Mouse (Mus musculus) neural tube, embryonic 13.5 days (tissue): Measurements from ENCODE around the gene Mfng. TPM values are rescaled to one million over a fixed set of nuclear protein-coding genes. Genes with fewer than 3 reads are reported as not detected.
A peak's percentile ranks its signal among the peaks of the same experiment; 100 is the strongest.

ENCODE experiments used
- ATAC-seq: fragments of 200-750 bp; cut with Nextera tagmentation; 2 replicates; pipeline ENCODE4 v1.8.0; 2017; ENCODE audit warnings: low read depth, mild to moderate bottlenecking, moderate TSS enrichment, moderate library complexity
- H3K27ac ChIP-seq: fragments of 300-500 bp; sonication (generic); replicated peaks from 2 replicates; pipeline ENCODE4 v1.5.1; 2015; ENCODE audit warnings: moderate library complexity, mild to moderate bottlenecking, inconsistent platforms
- H3K27me3 ChIP-seq: fragments of 300-500 bp; sonication (generic); 2 replicates; pipeline ENCODE4 v1.6.1; 2015; ENCODE audit warnings: mild to moderate bottlenecking, inconsistent platforms
- H3K36me3 ChIP-seq: fragments of 300-500 bp; sonication (generic); 2 replicates; pipeline ENCODE4 v1.6.1; 2015; ENCODE audit warnings: mild to moderate bottlenecking, inconsistent platforms
- H3K4me1 ChIP-seq: fragments of 300-500 bp; sonication (generic); replicated peaks from 2 replicates; pipeline ENCODE4 v1.6.1; 2015; ENCODE audit warnings: inconsistent platforms
- H3K4me2 ChIP-seq: fragments of 300-500 bp; sonication (generic); 2 replicates; pipeline ENCODE4 v1.6.1; 2015; ENCODE audit warnings: inconsistent platforms, mild to moderate bottlenecking, moderate library complexity
- H3K4me3 ChIP-seq: fragments of 300-500 bp; sonication (generic); 2 replicates; pipeline ENCODE4 v1.5.1; 2015; ENCODE audit warnings: mild to moderate bottlenecking, inconsistent platforms
- H3K9ac ChIP-seq: fragments of 300-500 bp; sonication (generic); 2 replicates; pipeline ENCODE4 v1.6.1; 2015; ENCODE audit warnings: moderate library complexity, mild to moderate bottlenecking, inconsistent platforms
- H3K9me3 ChIP-seq: fragments of 300-500 bp; sonication (generic); 2 replicates; pipeline ENCODE4 v1.6.1; 2016; ENCODE audit warnings: inconsistent platforms
- WGBS: fragments of 180-500 bp; shearing (Covaris S2); methylation state at CpG from one replicate; pipeline ENCODE4 v1.1.7; 2015; 5-methylcytosine and 5-hydroxymethylcytosine counted together
- polyA plus RNA-seq: library from polyadenylated mRNA; unstranded; fragments of >200 nt; fragmentation: Nextera tagmentation; extraction: Ambion mirVana; gene quantifications from 2 replicates; pipeline ENCODE4 v1.2.1, GENCODE M21; 2015

Mfng gene
- polyA plus RNA-seq, 1 experiment from 2014 or later: 34.2 TPM

DNA sequence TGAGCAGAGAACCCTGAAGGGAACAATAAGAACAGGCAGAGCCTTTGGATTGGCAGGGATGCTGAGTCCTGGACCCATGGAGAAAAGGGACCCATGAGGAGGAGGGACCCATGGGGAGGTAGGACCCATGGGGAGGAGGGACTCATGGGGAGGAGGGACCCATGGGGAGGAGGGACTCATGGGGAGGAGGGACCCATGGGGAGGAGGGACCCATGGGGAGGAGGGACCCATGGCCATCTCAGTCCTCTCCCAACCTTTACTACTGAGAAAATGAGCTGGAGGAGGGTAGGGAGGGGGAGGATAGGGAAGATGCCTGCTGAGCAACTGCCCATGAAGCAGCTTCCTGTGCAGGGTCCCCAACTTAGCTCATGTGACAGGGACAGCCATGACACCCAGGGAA lies 20.3 kb downstream of the Mfng start:
- ATAC-seq: no peak
- no peaks in the 10 kb centered on the region for H3K27me3 ChIP-seq
- no peak overlapping the region for H3K27ac ChIP-seq
- H3K4me2 ChIP-seq: no peak overlapping the region
- no peaks in the 10 kb centered on the region for H3K9me3 ChIP-seq
- H3K4me1 ChIP-seq: peaks cover 43% of the 10 kb centered on the region
- no peak overlapping the region for H3K9ac ChIP-seq
- H3K4me3 ChIP-seq: no peak overlapping the region
- no peaks in the 10 kb centered on the region for H3K36me3 ChIP-seq

- Histone ChIP-seq H3K9me3 (no peaks in the 10 kb centered on the region), H3K4me1 (peaks cover 43% of the 10 kb centered on the region), H3K36me3 (no peaks in the 10 kb centered on the region), H3K27me3 (no peaks in the 10 kb centered on the region), H3K27ac (peak overlapping the region; percentile 75), H3K9ac (no peak overlapping the region; the same call in 1 of the 2 replicates), H3K4me3 (no peak overlapping the region), H3K4me2 (no peak overlapping the region)
- 34% methylated on average over 6 of the region's 6 CpGs for WGBS
- peak; percentile 65 for ATAC-seq
These were observed 22.5 kb downstream of the Mfng start for GRCm38 (mm10) chr15:78750608-78751350.

GRCm38 (mm10) chr15:78749855-78750254 lies 23.4 kb downstream of the Mfng start:
- H3K27me3 ChIP-seq: no peaks in the 10 kb centered on the region
- no peak overlapping the region for H3K9ac ChIP-seq
- no peaks in the 10 kb centered on the region for H3K9me3 ChIP-seq
- no peak overlapping the region for H3K4me3 ChIP-seq
- H3K36me3 ChIP-seq: no peaks in the 10 kb centered on the region
- H3K27ac ChIP-seq: peak overlapping the region; percentile 75
- H3K4me1 ChIP-seq: peaks cover 37% of the 10 kb centered on the region
- no peak for ATAC-seq
- WGBS: 56% methylated on average over 5 of the region's 5 CpGs
- no peak overlapping the region for H3K4me2 ChIP-seq

- ATAC-seq: peak; percentile 40; the same call in 1 of the 2 replicates
- no peak overlapping the region for H3K9ac ChIP-seq
These were observed 29.1 kb downstream of the Mfng start for GRCm38 (mm10) chr15:78744206-78744605.

DNA sequence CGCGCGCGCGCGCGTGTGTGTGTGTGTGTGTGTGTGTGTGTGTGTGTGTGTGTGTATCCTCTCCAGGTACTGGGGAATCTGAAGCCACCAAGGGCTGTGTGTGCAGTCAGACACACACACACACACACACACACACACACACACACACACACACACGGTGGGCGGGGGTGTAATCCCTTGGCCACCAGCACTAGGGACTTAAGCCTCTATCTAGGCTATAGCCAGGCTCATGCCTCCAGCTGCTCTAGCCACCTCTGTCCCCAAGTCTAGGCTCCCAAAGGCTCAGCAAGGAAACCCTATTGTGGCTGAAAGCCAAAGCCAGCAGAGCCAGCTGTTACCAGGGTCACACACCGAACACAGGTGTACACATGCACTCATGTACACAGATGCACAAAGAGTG lies 30.4 kb downstream of the Mfng start:
- H3K4me2 ChIP-seq: no peak overlapping the region
- H3K9me3 ChIP-seq: no peaks in the 10 kb centered on the region
- peaks cover 15% of the 10 kb centered on the region for H3K4me1 ChIP-seq
- 69% methylated on average over 10 of the region's 10 CpGs for whole genome bisulfite sequencing
- no peak for ATAC-seq
- no peak overlapping the region for H3K4me3 ChIP-seq
- H3K36me3 ChIP-seq: no peaks in the 10 kb centered on the region
- H3K27me3 ChIP-seq: no peaks in the 10 kb centered on the region
- no peak overlapping the region for H3K9ac ChIP-seq
- H3K27ac ChIP-seq: peak overlapping the region; percentile 35; the same call in 1 of the 2 replicates

More at GRCm38 (mm10) chr15:78744206-78744605, 29.1 kb downstream of the Mfng start:
- Histone ChIP-seq H3K4me3 (no peak overlapping the region), H3K36me3 (no peaks in the 10 kb centered on the region), H3K4me2 (no peak overlapping the region), H3K27ac (no peak overlapping the region), H3K4me1 (peaks cover 15% of the 10 kb centered on the region), H3K9me3 (no peaks in the 10 kb centered on the region), H3K27me3 (no peaks in the 10 kb centered on the region)
- 4% methylated on average over 5 of the region's 5 CpGs for WGBS

DNA sequence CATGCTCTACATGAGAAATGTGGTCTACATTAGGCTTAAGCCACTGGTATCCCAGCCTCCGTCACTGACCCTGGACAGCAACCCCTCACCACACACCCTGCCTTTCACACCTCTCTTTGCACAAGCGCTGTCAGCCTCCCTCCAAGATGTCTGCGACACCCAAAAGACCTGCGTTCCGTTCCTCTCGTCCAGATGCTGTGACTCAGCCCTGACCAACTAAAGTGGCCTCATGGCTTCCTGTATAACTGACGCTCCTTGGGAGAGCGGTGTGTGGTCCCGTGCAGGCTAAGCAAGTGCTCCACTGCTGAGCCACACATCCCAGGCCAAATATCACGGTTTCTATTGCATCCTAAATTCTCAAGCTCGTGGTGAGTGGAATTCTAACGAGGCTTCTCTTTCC lies 32.6 kb downstream of the Mfng start:
- Histone ChIP-seq H3K27me3 (no peaks in the 10 kb centered on the region), H3K36me3 (no peaks in the 10 kb centered on the region), H3K27ac (no peak overlapping the region), H3K4me3 (no peak overlapping the region), H3K9ac (no peak overlapping the region), H3K9me3 (no peaks in the 10 kb centered on the region), H3K4me1 (peaks cover 36% of the 10 kb centered on the region), H3K4me2 (no peak overlapping the region)
- WGBS: 73% methylated on average over 12 of the region's 12 CpGs
- no peak for ATAC-seq

DNA sequence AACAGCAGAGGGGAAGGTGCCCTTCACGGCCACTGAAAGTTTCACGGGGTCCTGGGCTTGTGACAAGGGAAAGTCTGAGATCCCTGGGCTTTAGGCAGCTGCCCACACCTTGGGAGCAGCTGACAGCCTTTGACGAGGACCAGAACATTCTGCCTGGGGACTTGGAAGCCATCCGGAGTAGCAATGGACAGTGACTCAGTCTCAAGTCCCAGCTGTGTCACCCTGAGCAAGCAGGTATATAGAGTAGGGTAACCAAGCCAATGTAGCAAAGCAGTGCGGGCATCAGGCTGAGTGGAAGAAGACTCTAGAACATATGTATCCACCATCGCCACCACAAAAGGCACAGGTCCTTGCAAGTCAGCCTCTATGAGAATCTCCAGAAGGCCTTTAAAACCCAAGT lies 36.1 kb downstream of the Mfng start:
- Histone ChIP-seq H3K4me3 (no peak overlapping the region), H3K4me1 (peaks cover 39% of the 10 kb centered on the region), H3K9ac (no peak overlapping the region), H3K27ac (peak overlapping the region; percentile 95), H3K4me2 (no peak overlapping the region), H3K9me3 (no peaks in the 10 kb centered on the region), H3K27me3 (no peaks in the 10 kb centered on the region), H3K36me3 (no peaks in the 10 kb centered on the region)
- no peak for ATAC-seq
- WGBS: 55% methylated on average over 6 of the region's 6 CpGs

DNA sequence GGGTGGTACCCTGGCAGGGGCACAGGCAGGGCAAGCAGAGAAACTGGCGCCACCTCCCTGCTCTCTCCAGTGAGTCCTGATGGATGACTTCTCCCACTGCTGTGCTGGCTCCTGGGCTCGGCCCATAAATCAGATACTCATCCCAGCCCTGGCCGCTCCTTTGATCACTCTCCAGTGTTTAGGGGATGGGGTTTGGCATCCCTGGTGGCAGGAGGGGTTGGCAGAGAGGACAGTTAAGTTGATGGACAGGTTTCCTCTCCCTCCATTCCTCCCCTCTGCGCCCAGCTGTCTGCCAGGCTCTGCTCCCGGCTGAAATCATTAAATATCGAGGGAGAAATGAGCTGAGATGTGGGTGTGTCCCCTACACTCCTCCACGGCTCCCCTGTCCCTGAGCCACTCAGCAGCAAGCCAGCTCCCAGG lies 36.6 kb downstream of the Mfng start:
- Histone ChIP-seq H3K4me2 (no peak overlapping the region), H3K9me3 (no peaks in the 10 kb centered on the region), H3K36me3 (no peaks in the 10 kb centered on the region), H3K9ac (peak overlapping the region; percentile 46), H3K4me3 (no peak overlapping the region), H3K27me3 (no peaks in the 10 kb centered on the region), H3K27ac (peak overlapping the region; percentile 95), H3K4me1 (peaks cover 40% of the 10 kb centered on the region)
- peak; percentile 83 for ATAC-seq
- WGBS: 3% methylated on average over 7 of the region's 7 CpGs

DNA sequence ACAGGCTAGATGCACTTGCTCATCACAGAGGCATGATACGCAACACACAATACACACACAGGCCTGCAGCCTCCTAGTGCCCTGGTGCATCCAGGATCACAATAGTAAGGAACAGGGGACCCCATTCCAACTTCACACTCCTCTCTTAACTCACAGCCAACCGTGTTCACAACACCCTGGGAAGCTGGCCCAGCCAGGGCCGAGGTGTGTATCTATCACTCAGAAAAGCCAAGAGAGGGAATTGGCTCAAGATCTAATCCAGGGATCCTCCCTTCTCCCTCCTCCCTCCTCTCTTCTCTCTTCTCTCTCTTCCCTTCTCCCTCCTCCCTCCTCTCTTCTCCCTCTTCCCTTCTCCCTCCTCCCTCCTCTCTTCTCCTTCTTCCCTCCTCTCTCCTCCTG lies 37.1 kb downstream of the Mfng start:
- H3K4me3 ChIP-seq: no peak overlapping the region
- peak overlapping the region; percentile 30; the same call in 1 of the 2 replicates for H3K4me2 ChIP-seq
- ATAC-seq: peak; percentile 30
- H3K4me1 ChIP-seq: peaks cover 45% of the 10 kb centered on the region
- 50% methylated on average over 3 of the region's 3 CpGs for WGBS
- peak overlapping the region; percentile 46 for H3K9ac ChIP-seq
- no peaks in the 10 kb centered on the region for H3K9me3 ChIP-seq
- H3K27me3 ChIP-seq: no peaks in the 10 kb centered on the region
- H3K27ac ChIP-seq: peak overlapping the region; percentile 95
- no peaks in the 10 kb centered on the region for H3K36me3 ChIP-seq

DNA sequence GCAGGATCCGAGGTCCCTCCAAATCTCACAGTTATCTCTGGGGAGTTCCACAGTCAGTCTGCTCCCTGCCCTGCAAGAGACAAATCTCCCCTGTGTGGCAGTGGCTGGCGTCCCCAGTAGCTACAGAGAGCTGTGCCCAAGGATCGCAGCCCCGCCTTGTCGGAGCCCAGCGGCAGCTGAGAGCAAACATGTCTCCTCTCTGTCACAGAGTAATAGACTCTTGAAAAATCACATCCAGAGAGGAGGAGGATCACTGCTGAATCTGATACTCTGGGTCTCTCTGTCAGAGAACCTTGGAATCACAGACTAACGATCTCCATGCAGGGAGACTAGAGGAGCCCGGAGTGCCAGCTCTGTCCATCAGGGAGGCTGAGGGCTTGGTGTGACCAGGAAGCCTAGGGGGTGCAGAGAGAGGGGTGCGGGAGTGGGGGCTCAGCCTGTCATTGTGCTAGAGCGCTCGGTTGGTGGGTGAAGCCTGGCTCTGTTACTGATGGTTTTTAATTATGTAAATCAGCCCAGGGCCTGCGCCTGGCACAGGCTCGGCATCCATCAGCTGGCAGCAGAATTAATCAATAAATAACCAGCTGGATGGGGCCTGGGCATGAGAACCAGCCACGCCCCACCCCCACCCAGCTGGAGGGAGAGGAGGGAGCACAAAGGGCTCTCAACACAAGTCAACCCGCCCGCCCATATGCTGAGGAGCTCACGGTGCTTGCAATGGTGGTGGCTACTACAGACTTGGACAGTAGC lies 37.7 kb downstream of the Mfng start:
- no peaks in the 10 kb centered on the region for H3K9me3 ChIP-seq
- no peaks in the 10 kb centered on the region for H3K27me3 ChIP-seq
- WGBS: 13% methylated on average over 17 of the region's 17 CpGs
- peak overlapping the region; percentile 30 for H3K4me2 ChIP-seq
- peak; percentile 89 for ATAC-seq
- peak overlapping the region; percentile 95 for H3K27ac ChIP-seq
- H3K4me3 ChIP-seq: no peak overlapping the region
- peak overlapping the region; percentile 46 for H3K9ac ChIP-seq
- peaks cover 49% of the 10 kb centered on the region for H3K4me1 ChIP-seq
- no peaks in the 10 kb centered on the region for H3K36me3 ChIP-seq

DNA sequence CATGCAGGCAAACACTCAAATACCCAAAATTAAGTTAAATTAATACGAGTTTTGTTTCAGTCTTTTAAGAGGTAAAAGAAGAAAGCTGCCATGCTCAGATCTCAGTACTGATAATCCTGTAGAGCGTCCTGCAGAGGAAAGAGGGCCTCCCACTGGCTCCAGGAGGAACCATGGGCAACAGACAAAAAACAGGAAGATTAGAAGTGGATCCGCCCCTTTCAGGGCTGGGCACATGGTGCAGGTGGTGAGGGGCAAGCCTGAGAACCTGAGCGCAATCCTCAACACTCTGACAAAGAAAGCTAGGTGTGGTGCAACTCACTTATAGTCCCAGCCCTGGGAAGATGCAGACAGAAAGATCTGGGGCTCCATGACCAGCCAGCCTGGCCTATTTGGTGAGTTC lies 41.4 kb downstream of the Mfng start:
- no peaks in the 10 kb centered on the region for H3K9me3 ChIP-seq
- no peak overlapping the region for H3K4me3 ChIP-seq
- no peak overlapping the region for H3K9ac ChIP-seq
- no peak for ATAC-seq
- no peak overlapping the region for H3K27ac ChIP-seq
- H3K4me1 ChIP-seq: peaks cover 37% of the 10 kb centered on the region
- H3K27me3 ChIP-seq: no peaks in the 10 kb centered on the region
- WGBS: 67% methylated on average over 4 of the region's 4 CpGs
- no peaks in the 10 kb centered on the region for H3K36me3 ChIP-seq
- H3K4me2 ChIP-seq: no peak overlapping the region

- Histone ChIP-seq H3K36me3 (no peaks in the 10 kb centered on the region), H3K4me1 (peaks cover 24% of the 10 kb centered on the region), H3K27me3 (no peaks in the 10 kb centered on the region), H3K4me2 (no peak overlapping the region), H3K9me3 (no peaks in the 10 kb centered on the region), H3K4me3 (no peak overlapping the region), H3K27ac (no peak overlapping the region), H3K9ac (no peak overlapping the region)
- ATAC-seq: no peak
- 82% methylated on average over 12 of the region's 12 CpGs for WGBS
These were observed 42.8 kb downstream of the Mfng start for GRCm38 (mm10) chr15:78730315-78731049.
